Mouse (Mus musculus) heart, postnatal 14 days (tissue): Measurements from ENCODE around the gene Dcun1d2. TPM values are rescaled to one million over a fixed set of nuclear protein-coding genes. Genes with fewer than 3 reads are reported as not detected.

Source experiments
- DNase-seq, 2 experiments: peaks; one replicate each; pipeline ENCODE4 v3.0.0; 2021 to 2022
- intact Hi-C: fragments of 180-260 bp; cut with DNase I; formaldehyde crosslinking; loops from one replicate; pipeline ENCODE4 v1.15.1; 2025
- total RNA-seq, 2 experiments: library from RNA; stranded (reverse); gene quantifications; 2 replicates each; pipeline ENCODE4 v1.2.3; 2021

Dcun1d2 gene
- total RNA-seq, 2 experiments from 2014 or later = 45.7 to 51.6 TPM

DNA sequence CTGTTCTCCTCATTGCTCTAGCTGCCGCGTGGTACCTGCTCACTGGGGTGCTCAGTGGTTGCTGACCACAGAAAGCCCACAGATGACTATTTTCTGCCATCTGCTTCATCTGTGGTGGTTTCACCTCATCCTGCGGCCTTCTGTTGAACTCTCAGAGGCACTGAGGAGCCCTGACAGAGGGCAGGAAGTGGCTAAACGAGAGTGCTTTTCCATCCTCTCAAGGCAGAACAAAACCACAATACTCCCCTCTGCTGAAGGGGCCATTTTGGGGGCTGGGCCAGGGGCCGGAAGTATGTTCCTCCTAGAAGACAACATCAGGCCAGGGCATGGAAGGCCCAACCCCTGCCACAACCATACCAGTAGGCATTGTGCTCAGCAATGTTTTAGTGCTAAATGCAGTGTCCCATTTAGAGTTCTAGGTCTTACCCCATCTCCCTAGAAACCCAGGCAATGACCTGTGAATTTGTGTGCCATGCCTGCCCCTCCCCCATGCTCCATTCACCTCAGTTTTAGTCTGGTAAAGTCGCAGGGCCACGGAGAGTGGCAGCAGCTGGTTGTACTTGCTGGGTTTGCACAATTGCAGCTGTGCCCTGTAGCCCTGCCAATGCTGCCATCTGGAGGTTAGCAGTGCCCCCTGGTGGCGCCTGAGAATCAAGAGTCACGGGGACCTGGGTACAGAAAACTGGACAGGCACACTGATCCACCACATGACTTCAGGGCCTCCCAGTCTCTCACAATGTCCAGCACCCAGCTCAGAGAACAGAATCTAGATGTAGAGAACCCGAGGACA lies 74.3 kb downstream of the Dcun1d2 start:
- DNase-seq = peak; percentile 87 to 91
- intact Hi-C loops = loop anchor here (1.0 to 5.0 kb wide), 3 partner anchors 66 to 317 kb away; no protein-coding TSS in a partner anchor

DNA sequence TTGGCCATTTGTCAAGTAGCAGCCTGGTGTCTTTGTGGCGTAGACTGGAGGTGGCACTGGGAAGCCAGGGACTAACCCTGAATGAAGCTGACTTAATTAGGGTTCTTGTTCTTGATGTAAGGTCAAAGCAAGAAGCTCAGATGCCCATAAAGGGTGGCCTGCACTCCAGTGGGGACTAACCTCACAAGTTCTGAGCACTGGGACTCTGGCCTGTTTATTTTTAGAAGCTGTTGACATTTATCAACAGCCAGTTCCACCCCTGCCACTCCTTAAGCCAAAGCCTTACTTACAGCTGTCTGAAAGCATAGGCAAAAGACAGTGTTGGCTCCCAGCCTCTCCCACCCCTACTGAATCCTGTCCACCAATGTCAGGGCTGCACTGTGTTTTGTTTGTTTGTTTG lies 78.2 kb downstream of the Dcun1d2 start:
- intact Hi-C loops = loop anchor here (5.0 kb wide), 3 partner anchors 62 to 227 kb away; no protein-coding TSS in a partner anchor
- DNase-seq = peak in 1 of 2 experiments; percentile 46

DNA sequence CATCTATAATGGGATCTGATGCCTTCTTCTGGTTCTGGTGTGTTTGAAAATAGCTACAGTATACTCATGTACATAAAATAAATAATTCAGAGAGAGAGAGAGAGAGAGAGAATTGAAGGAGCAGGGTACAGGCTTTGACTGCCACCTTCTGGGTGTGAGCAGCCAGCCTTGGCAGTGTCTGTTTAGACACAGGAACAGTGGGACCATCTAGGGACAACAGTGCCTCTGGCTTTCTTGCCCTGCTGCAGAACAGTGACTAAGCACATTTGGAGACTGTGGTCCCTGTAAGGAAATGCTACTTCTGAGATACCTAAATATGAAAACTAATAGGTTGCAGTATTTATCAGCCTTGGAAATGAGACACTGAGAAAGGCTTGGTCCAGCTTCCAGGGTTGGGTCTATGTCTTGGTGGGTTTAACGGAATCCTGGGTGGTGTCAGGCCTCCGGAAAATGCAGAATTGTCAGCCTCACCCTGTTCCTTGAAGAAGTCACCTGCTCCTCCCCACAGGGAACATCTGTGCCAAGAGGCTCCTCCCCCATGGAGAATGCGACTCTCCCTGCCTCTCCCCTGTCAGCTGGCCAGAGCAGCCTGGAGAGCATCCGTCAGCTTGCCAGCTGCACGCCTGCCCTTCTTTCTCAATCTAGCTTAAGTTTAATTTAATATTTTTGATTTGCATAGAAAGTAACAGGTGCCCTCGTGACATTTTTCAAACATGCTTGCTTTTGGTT lies 79.1 kb downstream of the Dcun1d2 start:
- intact Hi-C loops = loop anchor here (5.0 kb wide), 1 partner anchor 76 kb away; no protein-coding TSS in a partner anchor
- DNase-seq = peak; percentile 61 to 78

DNA sequence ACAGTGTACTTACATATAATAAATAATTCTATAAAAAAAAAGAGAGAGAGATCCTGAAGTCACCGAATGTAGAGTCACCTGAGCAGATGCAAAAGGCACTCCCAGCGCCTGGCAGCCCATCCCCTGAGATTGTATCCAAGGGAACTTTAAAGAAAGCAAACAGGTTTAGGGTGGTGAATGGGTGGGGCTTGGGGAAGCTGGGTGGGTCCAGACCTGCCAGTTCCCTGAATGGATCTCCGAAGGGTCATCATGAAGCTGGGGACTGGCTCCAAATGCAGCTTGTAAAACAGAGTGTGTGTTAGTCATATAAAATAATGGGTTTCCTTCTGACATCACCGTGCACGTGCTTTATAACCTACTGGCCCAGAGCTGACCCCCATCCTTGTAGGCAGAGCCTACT lies 81.6 kb downstream of the Dcun1d2 start:
- DNase-seq = no peak
- intact Hi-C loops = loop anchor here (5.0 kb wide), 1 partner anchor 74 kb away; no protein-coding TSS in a partner anchor

Other genes starting within 250 kb of the Dcun1d2 start
- gene Proz, start 227.2 kb downstream of the Dcun1d2 start, total RNA-seq = not detected
- gene Pcid2, start 182.7 kb downstream of the Dcun1d2 start, total RNA-seq = 10 to 100 TPM in 1 of 2 experiments, 1 to 10 TPM in 1; 8.8 to 10.7 TPM
- gene Cul4a, start 182.5 kb downstream of the Dcun1d2 start, total RNA-seq = 10 to 100 TPM; 78.0 to 78.3 TPM
- 100 to 1,000 TPM; 328 to 332 TPM for gene Lamp1, start 129.0 kb downstream of the Dcun1d2 start, total RNA-seq
- gene Grtp1, start 87.5 kb downstream of the Dcun1d2 start, total RNA-seq = 1 to 10 TPM; 2.8 to 2.9 TPM
- gene Adprhl1, start 34.0 kb downstream of the Dcun1d2 start, total RNA-seq = 100 to 1,000 TPM; 380 to 433 TPM
- 10 to 100 TPM; 22.0 to 26.6 TPM for gene Tmco3, start 59 bp upstream of the Dcun1d2 start, total RNA-seq
- 10 to 100 TPM; 40.4 to 45.5 TPM for gene Tfdp1, start 50.6 kb upstream of the Dcun1d2 start, total RNA-seq
- not detected for gene Atp4b, start 108.7 kb upstream of the Dcun1d2 start, total RNA-seq
- under 1 TPM; 0.02 to 0.05 TPM for gene Grk1, start 117.0 kb upstream of the Dcun1d2 start, total RNA-seq
- gene Tmem255b, start 147.1 kb upstream of the Dcun1d2 start, total RNA-seq = 10 to 100 TPM; 13.8 to 14.6 TPM
- gene Gas6, start 206.4 kb upstream of the Dcun1d2 start, total RNA-seq = 100 to 1,000 TPM; 121 to 122 TPM